Mouse (Mus musculus): Measurements from ENCODE around the gene Ttc12.

Ttc12 gene

DNA sequence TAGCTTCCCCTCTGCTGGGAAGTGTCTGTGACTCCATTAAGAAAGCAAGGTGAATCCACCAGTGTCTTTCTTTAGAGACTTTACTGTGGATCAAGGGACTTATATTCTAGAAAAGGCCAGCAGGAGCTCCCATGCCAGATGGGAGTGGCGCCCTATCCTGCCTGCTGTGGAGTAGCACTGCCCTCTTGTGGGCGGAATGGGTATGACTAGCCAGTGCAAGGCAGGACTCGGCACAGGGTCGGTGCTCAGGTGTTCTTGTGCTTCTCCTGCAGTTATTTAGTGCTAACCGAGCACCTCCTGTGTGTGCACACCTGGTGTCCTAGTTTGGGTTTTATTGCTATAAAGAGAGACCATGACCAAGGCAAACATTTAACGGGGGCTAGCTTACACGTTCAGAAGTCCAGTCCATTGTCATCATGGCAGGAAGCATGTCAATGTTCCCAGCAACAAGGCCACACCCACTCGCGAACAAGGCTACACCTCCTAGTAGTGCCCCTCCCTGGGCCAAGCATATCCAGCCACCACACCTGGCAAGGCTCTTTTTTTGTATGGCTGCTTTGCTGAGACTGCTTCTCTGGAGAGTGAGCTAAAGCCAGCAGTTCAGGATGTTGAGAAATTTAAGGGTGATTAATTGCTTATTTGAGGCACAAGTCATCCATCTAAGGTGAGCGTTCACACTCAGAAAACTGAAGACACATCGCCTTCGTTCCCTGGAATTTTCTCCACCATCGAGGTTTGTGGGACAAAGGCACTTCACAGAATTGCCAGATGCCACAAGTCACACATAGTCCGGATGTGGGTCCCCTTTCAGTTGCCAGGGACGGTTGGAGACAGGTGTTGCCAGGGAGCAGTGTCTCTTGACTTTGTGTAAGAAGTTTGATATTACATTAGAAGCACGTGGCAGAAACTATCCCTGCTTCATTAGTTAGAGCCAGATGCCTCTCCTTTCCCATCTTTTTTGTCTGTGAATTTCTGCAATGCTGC is 3.2 kb upstream of the Ttc12 start:
- peak; percentile 67 for DNase-seq

DNA sequence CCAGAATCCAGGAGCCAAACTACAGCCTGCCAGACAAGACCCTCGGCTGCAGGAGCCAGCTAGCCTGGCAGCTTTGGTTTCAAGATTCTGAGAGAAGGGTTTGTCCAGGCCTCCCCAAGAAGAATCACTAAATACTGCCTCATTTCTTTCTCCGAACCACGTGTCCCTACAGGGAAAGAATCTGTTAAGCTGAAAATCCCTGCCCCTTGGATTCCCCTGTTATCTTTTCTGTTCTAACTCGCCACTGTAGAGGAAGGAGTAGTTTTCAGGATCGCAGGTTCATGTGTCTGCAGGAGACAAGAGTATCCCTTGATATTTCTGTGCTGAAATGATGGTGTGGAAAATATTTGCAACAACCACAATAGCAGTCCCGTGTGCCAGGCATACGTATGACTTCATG is 2.2 kb upstream of the Ttc12 start:
- no peak for DNase-seq

GRCm38 (mm10) chr9:49487657-49487943 is 1.6 kb upstream of the Ttc12 start:
- no peak for DNase-seq

DNA sequence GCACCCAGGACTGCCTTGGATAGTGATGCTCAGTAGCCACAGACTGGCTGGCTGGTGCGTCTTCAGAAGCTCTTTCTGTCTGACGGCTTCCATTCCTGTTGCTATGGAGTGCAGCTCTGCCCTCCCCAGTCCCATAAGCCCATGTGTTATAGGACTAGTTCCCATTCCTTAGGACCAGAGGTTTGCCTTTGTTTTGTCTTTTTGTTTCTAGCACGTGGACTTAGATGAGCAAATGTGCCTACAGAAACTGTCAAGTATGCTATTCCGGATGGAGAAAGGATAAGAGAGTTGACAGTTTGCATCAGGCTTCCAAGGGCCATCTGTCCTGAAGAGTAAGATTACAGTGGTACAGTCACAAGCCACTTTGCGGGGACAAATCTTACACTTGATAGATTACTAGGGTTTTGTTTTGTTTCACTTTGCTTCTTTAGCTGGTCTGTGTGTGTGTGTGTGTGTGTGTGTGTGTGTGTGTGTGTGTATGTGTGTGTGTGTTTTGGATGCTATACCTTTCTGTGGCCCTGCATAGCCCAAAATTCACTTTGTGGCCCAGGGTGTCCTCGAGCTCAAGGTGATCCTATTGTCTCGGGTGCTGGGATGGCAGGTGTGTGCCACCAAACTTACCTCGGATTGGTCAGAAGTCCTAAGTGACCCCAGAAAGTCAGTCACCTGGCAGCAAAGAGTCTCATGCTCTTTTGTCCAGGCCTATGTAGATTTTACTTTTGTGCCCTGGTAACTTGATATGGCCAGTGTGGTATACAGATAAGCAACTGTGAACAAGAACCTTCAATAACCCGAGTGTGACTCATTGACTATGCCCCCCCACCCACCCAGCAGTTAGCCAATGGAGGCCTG is 1.0 kb upstream of the Ttc12 start:
- no peak for DNase-seq

DNA sequence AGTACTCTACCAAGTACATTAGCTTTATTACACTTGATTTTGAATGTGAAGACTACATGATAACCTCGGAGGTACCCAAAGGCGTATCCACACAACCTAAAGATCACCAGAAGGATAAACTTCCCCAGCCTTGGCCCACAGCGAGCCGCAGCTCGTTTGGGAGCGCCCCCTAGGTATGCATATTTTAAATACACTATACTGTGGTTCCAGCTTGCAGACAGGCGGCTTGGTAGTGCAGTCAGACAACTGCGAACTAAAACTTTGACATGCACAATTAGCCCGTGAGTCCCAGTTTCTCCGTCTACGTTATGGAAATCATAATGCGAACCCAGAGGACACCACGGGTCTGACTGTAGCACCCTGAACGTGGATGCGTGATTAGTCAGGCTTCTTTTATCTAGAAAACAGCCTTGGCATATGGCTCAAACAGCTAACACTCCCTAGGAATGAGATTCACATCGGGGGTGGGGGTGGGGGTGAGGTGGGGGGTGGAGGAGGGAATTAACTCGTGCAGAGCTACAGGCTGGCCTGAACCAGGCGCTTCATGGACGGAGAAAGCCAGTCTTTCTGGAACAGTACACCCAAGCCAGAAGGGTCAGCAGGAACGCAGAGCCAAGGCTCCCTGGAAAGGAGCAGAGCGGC is 654 bp downstream of the Ttc12 start:
- no peak for DNase-seq

DNA sequence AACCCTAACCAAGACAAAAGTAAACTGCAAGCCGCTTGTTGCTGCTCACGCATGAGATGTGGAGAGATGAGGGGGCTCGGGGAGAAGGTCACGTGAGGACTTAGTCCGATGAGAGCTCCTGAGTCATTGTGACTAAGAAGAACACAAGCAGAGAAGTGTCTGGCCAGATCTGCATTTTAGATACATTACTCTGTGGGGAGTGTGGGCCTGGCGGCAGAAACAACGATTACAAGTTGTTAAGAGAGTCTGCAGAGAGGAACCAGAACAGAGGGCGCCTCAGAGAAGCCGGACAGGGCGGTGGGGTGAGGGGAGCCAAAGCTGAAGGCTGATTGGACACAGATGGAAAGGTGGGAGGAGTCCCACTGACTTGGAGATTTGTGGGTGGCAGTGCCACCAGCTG is 2.7 kb downstream of the Ttc12 start:
- DNase-seq, result no peak

GRCm38 (mm10) chr9:49472126-49472525 is 13.9 kb downstream of the Ttc12 start:
- no peak for DNase-seq

DNA sequence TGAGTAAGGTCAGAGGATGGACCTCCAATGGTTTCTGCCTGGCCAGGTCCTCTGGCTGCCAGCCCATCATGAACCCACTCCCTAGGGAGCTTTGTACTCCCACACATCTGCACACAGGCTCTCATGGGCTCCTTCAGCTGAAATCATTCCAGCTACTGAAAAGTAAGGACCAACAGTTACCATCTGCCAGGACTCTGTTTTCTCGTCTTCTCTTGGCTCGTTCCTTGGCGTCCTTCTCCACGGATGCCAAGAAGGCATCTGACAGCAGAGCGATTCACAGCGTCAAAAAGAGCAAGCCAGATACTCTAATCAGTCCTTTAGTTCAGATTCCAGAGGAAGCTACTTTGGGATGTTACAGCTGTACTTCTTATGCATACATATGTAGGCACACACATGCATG is 15.1 kb downstream of the Ttc12 start:
- DNase-seq, result no peak

- no peak for DNase-seq
These were observed 16.0 kb downstream of the Ttc12 start for GRCm38 (mm10) chr9:49470006-49470405.

DNA sequence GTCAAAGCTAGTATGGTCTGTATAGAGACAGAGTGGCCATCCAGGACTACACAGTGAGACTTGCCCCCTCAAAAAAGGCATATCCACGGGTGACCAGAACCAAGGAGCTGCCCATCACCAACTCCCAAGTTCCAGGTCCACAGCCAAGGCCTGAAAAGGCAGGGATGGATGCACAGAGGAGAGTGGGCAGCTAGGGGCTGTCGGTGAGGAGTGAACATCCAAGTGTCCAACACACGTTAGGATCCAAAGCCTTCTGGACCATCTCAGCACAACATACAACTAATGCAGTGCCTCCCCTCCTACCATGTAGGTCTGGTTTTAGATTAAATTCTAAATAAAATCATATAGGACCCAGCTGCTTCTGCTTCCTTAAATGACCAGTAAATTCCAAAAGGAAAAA is 29.9 kb downstream of the Ttc12 start:
- DNase-seq, result no peak

GRCm38 (mm10) chr9:49452396-49452795 is 33.6 kb downstream of the Ttc12 start:
- no peak for DNase-seq

DNA sequence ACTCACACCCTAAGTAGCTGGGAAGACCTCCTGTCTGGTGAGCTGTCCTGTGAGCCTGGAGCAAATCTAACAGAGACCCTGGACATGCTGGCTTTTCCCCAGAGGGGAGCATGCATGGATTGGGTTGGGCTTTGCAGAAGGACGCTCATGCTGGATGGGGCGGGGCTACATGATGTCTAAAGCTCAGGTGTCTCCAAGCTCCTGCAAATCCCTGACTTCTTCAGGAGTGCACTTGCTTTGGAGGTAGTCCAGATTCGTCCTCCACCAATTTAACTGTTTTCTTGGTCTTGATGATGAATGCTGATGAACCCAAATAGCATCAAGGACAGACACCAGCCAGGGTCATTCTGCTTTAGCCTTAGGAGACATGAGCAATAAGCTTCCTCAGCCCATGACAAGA is 35.5 kb downstream of the Ttc12 start:
- no peak for DNase-seq

DNA sequence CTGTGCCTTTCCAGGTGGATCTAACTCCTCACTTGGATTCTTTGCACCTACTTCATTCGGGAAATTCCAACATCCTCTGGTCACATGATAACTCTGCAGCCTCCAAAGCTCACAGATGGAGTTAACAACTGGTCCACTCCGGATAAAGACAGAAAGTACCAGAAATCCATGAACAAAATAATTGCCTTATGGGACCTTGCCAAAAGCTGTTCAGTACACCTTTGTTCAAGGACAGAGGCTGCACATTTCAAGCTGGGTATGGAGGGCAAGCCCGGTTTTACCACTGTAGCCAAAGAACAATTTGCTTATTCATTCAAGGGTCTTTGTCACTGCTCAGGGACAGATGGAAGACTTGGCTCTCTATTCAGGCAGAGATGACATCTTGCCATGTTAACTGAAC is 43.4 kb downstream of the Ttc12 start:
- DNase-seq, result no peak

- no peak for DNase-seq
These were observed 58.5 kb downstream of the Ttc12 start for GRCm38 (mm10) chr9:49427478-49427877.

GRCm38 (mm10) chr9:49426921-49427320 is 59.1 kb downstream of the Ttc12 start, which contains the start of gene Ankk1:
TSS of gene Ankk1 (minus strand) at chr9:49427021.
- no peak for DNase-seq

DNA sequence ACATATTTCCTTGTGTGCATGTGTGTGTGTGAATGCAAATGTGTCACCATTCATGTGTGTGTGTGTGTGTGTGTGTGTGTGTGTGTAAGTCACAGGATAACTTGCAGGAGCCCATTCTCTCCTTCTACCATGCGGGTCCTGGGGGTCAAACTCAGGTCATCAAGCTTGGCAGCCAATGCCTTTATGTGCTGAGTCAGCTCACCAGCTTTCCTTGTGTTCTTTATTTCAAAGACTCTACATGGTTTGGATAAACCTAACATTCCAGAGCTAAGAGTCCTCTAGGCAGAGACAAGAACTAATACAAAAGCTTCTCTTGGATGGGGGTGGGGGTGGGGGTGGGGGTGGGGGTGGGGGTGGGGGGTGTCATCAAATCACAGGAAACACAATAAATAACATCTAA is 60.4 kb downstream of the Ttc12 start:
- DNase-seq, result no peak

- DNase-seq, result no peak
These were observed 62.2 kb downstream of the Ttc12 start for GRCm38 (mm10) chr9:49423866-49424265.

- no peak for DNase-seq
These were observed 75.4 kb downstream of the Ttc12 start for GRCm38 (mm10) chr9:49410621-49411020.

- DNase-seq, result peak; percentile 73
These were observed 79.0 kb downstream of the Ttc12 start for GRCm38 (mm10) chr9:49407028-49407427.

DNA sequence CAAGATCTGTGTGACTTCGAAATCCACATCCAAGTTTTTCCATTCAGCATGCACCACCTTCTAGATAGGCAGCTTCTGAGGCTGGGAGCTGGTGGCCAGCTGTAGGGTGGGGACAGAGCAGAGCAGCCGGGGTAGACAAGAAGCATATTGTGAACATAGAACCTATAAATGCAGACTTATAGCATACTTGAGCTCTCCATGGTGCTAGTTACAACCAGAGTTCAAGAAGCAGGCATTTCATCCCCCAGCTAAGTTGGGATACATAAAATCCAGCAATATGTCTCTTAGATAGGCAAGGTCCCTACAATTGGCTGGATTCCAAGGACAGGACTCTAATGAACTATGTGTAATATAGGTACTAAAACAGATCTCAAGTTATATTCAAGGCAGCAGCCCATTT is 82.3 kb downstream of the Ttc12 start:
- no peak for DNase-seq

DNA sequence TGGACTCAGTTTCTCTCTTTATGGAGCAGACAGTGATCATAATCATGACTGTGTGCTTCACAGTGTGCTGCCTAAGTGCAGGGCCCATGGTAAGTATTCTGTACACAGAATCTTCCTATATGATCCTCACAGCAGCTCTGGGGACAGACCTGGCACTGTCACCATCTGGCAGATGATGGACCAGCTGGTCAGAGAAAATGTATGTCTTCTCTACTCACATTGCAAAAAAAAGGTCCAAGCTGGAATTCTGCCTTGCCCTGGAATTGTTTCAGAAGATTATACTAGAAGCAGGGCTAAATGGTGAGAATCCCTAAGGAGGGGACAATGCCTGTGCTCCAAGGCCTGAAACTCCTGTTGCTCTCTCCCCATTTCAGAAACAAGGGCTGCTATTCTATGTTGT is 90.0 kb downstream of the Ttc12 start:
- no peak for DNase-seq

DNA sequence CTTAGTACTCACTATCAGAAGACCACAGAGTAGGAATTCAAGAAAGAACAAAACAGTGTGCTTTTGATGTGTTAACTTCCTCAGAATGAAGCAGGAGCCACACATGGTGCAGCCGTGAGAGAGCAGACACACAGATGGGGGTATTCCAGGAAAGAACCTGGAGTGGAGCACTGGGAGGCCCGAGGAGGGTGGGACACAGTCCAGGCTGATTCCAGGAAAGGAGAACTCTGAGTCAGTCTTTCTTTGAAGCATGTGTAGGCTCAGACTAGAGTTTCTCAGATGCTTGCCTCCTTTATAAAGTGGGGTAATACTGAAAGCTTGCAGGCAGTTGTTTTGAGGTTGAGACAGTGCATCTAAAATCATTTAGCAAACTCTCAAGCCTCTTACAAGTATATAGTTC is 93.8 kb downstream of the Ttc12 start:
- DNase-seq, result no peak

All from cerebellum, adult 11-12 months (tissue).